Mouse (Mus musculus) embryonic facial prominence, embryonic 10.5 days (tissue): ENCODE data around the gene Usp32. TPM values are rescaled to one million over a fixed set of nuclear protein-coding genes. Genes with fewer than 3 reads are reported as not detected.
A peak's percentile ranks its signal among the peaks of the same experiment; 100 is the strongest.

Source experiments
- DNase-seq: peaks from one replicate; pipeline ENCODE4 v3.0.0-alpha.2; 2017; ENCODE audit warnings: low spot score
- H3K27ac ChIP-seq: fragments of 300-500 bp; sonication (generic); replicated peaks from 2 replicates; pipeline ENCODE4 v1.5.1; 2016; ENCODE audit warnings: mild to moderate bottlenecking
- H3K27me3 ChIP-seq: fragments of 300-500 bp; sonication (generic); replicated peaks from 2 replicates; pipeline ENCODE4 v1.6.1; 2016; ENCODE audit warnings: low read depth, mild to moderate bottlenecking; ENCODE audit not compliant: poor library complexity, severe bottlenecking
- H3K36me3 ChIP-seq: fragments of 300-500 bp; sonication (generic); replicated peaks from 2 replicates; pipeline ENCODE4 v1.6.1; 2016; ENCODE audit warnings: mild to moderate bottlenecking, moderate library complexity
- H3K4me1 ChIP-seq: fragments of 300-500 bp; sonication (generic); 2 replicates; pipeline ENCODE4 v1.6.1; 2016
- H3K4me3 ChIP-seq: fragments of 300-500 bp; sonication (generic); 2 replicates; pipeline ENCODE4 v1.5.1; 2016; ENCODE audit warnings: mild to moderate bottlenecking, moderate library complexity
- H3K9me3 ChIP-seq: fragments of 300-500 bp; sonication (generic); 2 replicates; pipeline ENCODE4 v1.6.1; 2016; ENCODE audit warnings: mild to moderate bottlenecking
- WGBS: fragments of 180-500 bp; shearing (Covaris S2); methylation state at CpG from one replicate; pipeline ENCODE4 v1.1.7; 2016; 5-methylcytosine and 5-hydroxymethylcytosine counted together
- polyA plus RNA-seq: library from polyadenylated mRNA; unstranded; fragments of >200 nt; fragmentation: Nextera tagmentation; extraction: Ambion mirVana; gene quantifications from 2 replicates; pipeline ENCODE4 v1.2.1, GENCODE M21; 2016

The Usp32 gene
- 3.7 and 4.0 TPM in 2 replicates for polyA plus RNA-seq

DNA sequence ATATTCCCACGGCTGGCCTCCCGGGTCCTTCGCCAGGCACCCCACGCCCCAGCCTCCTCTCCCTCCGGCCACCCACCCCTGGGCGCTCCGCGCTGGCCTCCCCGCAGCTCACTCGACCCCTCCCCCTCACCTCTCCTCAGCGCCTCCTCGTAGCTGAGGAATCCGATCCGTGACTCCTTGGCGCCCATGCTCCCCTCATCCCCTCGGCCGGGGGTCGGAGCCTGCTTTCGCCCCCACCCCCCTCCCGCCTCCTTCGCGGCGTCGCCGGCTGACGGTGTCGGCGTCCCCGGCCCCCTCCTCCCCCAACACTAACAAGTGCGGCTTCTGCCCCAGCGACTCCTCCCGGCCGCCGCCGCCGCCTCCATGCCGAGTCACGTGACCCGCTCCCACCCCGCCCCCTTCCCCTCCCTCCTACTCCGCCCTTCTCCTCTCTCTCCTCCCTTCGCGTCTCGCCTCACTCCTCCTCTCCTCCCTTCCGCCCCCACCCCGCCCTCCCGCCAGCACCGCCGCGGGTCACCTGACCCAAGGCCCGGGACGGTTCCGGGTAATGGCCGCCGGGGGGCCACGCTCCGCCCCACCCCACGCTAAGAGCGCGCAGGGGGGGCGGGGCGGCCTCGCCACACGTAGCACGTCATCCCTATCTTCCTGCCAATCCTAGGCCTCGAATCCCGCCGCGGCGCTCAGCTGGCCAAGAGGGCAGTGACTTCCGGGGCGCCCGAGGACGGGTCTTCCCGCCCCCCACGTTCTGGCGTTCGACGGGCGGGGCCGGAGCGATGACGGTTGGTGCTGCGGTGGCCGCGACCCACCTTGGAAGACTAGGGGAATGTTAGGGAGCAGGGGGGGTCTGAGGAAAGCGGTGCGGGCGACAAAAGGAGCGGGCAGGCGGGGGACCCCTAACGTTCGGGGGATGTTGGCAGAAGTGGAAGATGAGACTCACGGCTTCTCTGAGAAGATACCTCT, at the start of gene Usp32:
TSS of gene Usp32 (minus strand) at position 581 of the 960 bp plus-strand sequence.
- WGBS = under 1% methylated on average over 94 of the region's 94 CpGs
- peak within 1 kb of the TSS; percentile 92 for H3K27ac ChIP-seq
- H3K4me3 ChIP-seq = peak within 1 kb of the TSS; percentile 88

DNA sequence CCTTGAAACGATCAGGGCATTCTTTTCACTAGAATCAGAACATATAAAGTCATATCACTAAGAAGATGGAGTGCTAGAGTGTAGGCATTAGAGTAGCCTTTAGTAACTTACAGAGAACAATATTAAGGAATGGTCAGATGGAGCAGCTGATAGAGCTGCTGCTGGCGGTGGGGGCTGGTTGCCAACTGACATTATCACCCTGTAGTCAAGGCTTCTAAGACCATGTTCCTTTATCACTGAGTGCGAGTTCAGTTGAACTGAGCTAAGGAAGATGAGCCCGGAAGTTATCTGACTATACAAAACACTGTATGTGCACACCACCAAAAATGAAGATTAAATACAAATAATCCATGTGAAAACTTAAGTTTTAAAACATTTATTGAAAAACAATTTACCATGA, 49.1 kb upstream of the Usp32 start:
- H3K27me3 ChIP-seq = no peaks in the 10 kb centered on the region
- 94% methylated on average over 4 of the region's 4 CpGs for WGBS
- DNase-seq = no peak
- H3K27ac ChIP-seq = no peak overlapping the region
- no peak overlapping the region for H3K4me3 ChIP-seq
- H3K36me3 ChIP-seq = peaks cover 58% of the 10 kb centered on the region
- no peaks in the 10 kb centered on the region for H3K9me3 ChIP-seq
- H3K4me1 ChIP-seq = no peaks in the 10 kb centered on the region

More for the DNA sequence above, at the start of gene Usp32:
- H3K36me3 ChIP-seq = no peaks in the 10 kb centered on the region
- H3K27me3 ChIP-seq = no peaks in the 10 kb centered on the region
- H3K4me1 ChIP-seq = peaks cover 22% of the 10 kb centered on the region
- peak; percentile 99 for DNase-seq
- H3K9me3 ChIP-seq = no peaks in the 10 kb centered on the region

DNA sequence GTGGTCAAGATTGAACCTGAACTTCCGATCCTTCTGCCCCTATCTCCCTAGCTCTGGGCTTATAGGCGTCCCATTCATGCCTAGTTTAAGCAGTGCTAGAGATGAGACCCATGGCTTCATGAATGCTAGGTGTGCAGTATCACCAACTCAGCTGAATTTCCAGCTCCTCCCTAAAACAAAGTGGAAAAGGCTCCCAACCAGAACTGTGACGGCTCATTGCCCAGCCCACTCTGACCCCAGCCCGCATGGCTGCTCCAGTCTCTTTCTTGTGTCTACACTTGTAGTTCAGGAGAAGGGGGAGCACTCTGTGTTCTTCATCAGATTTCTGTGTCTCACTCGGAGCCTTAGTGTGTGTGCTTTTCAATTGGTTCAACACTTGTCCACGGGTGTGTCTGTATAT, 44.9 kb upstream of the Usp32 start:
- H3K36me3 ChIP-seq = peaks cover 17% of the 10 kb centered on the region
- no peak overlapping the region for H3K27ac ChIP-seq
- H3K4me3 ChIP-seq = no peak overlapping the region
- H3K27me3 ChIP-seq = no peaks in the 10 kb centered on the region
- H3K4me1 ChIP-seq = peaks cover 10% of the 10 kb centered on the region
- H3K9me3 ChIP-seq = no peaks in the 10 kb centered on the region
- 90% methylated on average over 6 of the region's 6 CpGs for WGBS
- no peak for DNase-seq

DNA sequence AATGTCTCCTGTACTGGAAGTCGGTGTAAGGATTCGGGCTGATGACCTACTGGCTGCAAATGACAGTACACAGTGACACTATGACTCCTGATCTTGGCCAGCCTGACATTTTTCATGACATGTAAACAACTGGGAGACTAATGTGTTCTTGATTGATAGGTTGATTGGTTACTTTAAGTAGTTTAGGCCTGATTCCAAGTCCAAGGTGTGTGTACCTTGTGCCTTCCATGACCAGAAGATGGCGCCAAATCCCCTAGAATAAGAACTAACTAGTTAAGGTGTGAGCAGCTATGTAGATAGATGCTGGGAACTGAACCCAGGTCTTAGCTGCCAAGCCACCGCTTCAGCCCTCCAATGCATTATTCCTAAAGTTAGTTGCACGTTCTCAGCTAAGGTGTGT, 44.1 kb upstream of the Usp32 start:
- H3K4me1 ChIP-seq = peaks cover 10% of the 10 kb centered on the region
- WGBS = 67% methylated on average over 5 of the region's 5 CpGs
- no peaks in the 10 kb centered on the region for H3K9me3 ChIP-seq
- H3K27me3 ChIP-seq = no peaks in the 10 kb centered on the region
- H3K36me3 ChIP-seq = peaks cover 10% of the 10 kb centered on the region
- H3K4me3 ChIP-seq = no peak overlapping the region
- DNase-seq = peak; percentile 32
- H3K27ac ChIP-seq = no peak overlapping the region

DNA sequence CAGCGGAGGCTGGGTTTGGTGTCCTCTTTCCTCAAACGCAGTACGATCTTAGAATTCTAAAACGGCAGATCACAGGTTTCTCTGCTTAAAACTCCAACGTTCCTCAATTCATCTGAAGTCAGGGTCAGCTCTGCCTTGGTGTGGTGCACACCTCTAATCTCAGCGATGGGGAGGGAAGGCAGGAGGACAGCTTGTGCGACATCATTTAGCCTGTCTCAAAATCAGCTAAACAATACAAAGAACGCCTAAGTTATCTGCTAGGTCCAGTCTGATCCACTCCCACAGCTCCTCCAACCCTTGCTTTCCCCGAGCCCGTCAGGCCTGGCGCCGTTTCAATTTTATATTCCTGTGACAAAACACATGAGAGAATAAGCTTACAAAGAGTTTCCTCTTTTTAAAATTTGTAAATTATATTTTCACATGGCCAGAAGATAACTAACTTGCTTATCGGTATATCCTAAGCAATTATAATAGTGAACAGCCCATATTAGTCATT, 43.4 kb upstream of the Usp32 start:
- 32% methylated on average over 13 of the region's 13 CpGs for WGBS

DNA sequence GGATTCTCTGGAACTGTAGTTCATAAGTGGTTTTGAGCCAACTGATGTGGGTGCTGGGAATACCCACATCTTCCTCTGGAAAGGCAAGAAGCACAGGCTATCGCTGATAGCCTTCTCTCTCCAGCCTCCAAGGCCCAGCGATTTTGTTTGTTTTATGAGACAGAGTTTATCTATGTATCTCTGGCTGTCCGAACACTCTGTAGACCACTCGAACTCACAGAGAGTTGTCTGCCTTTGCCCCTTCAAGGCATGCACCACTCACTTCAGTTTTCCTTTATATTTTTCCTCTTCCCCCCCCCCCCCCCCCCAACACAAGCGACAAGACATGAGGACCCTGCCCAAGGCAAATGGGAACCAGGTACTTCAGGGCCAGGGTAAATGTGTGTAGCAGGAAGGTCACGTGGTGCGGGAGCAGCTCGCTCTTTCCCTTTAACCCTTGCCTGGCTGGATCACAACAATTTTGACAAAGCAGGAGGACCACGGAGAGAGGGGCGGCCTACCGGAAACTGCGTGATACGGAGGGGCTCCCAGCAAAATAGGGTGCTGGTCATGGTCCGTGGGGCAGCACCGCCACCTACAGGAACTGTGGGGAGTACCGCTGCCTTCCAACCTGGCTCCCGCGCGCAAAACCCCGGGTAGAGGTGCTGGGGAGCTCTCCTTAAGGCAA, 42.8 kb upstream of the Usp32 start:
- Histone ChIP-seq H3K4me3 (peak overlapping the region; percentile 56), H3K9me3 (no peaks in the 10 kb centered on the region), H3K36me3 (no peaks in the 10 kb centered on the region; the same call in 1 of the 2 replicates), H3K27me3 (no peaks in the 10 kb centered on the region), H3K4me1 (peaks cover 10% of the 10 kb centered on the region), H3K27ac (peak overlapping the region; percentile 81)
- WGBS = 5% methylated on average over 20 of the region's 20 CpGs
- peak; percentile 91 for DNase-seq

More for the DNA sequence above, 43.4 kb upstream of the Usp32 start:
- H3K4me1 ChIP-seq = peaks cover 10% of the 10 kb centered on the region
- H3K36me3 ChIP-seq = peaks cover 2% of the 10 kb centered on the region
- no peaks in the 10 kb centered on the region for H3K9me3 ChIP-seq
- peak overlapping the region; percentile 56 for H3K4me3 ChIP-seq
- no peak for DNase-seq
- H3K27ac ChIP-seq = peak overlapping the region; percentile 81
- H3K27me3 ChIP-seq = no peaks in the 10 kb centered on the region

DNA sequence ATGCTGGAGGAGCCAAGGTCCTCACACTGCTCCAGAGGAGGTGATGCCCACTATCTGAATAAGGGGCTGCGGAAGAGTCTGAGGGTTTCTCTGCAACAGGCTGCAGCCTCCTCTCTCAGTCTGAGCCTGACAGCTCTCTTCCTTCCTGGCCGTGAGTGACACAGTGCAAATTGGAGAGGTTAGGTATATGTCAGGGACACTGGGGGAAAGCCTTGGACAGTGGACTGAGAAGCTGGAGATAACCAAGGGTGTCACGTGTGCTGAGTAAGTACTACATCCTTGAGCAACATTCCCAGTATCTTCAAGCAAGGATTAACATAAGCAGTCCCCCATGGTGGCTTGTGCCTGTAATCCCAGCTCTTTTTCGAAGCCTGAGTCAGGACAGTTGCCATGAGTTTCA, 38.5 kb upstream of the Usp32 start:
- WGBS = 84% methylated on average over 4 of the region's 4 CpGs

DNA sequence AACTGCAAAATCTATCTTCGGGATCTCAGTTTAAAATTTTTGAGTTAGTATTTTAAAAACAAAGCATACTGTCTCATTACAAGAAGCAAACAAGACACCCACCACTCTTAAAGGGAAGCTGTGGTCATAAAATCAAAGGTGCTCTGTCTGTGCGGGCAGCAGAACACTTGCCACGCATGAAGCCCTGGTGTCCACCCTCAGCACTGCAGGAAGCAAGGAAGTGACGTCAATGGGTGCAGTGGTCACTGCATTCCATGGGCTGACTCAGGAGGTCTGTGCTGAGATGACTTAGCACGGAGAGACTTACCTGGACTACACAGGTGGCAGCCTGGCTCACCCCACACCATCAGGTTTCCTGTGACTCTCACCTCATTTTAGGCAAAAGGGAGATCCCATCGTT, 37.8 kb upstream of the Usp32 start:
- WGBS = 84% methylated on average over 6 of the region's 6 CpGs
- H3K27ac ChIP-seq = no peak overlapping the region
- DNase-seq = no peak
- no peaks in the 10 kb centered on the region for H3K9me3 ChIP-seq
- H3K4me1 ChIP-seq = peaks cover 2% of the 10 kb centered on the region; the same call in 1 of the 2 replicates
- H3K27me3 ChIP-seq = 0 out of 2 replicates have a peak, but pooled peaks cover 3% of the 10 kb centered on the region
- H3K4me3 ChIP-seq = no peak overlapping the region
- no peaks in the 10 kb centered on the region for H3K36me3 ChIP-seq

More for the DNA sequence above, 38.5 kb upstream of the Usp32 start:
- no peak overlapping the region for H3K4me3 ChIP-seq
- peaks cover 9% of the 10 kb centered on the region for H3K4me1 ChIP-seq
- no peaks in the 10 kb centered on the region for H3K36me3 ChIP-seq
- H3K27ac ChIP-seq = no peak overlapping the region
- H3K27me3 ChIP-seq = no peaks in the 10 kb centered on the region
- no peaks in the 10 kb centered on the region for H3K9me3 ChIP-seq
- no peak for DNase-seq

DNA sequence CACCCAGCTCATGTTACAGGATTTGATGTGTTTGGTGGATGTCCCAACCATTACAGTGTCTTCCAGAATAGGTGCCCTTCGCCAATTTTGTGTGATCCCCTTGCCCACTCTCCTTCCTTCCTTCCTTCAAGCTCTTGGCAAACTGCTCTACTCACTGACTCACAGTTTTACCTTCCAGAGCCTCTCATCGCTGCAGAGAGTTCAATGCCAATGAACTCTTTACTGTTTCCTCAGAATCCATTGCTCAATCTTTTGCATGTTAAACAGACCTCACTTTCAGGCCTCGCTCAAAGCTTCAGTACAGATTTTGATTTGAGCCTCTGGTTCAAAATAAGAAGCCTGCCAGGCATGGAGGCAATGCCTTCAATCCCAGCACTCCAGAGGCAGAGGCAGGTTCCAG, 36.0 kb upstream of the Usp32 start:
- Histone ChIP-seq H3K4me1 (peaks cover under 1% of the 10 kb centered on the region; the same call in 1 of the 2 replicates), H3K27ac (no peak overlapping the region), H3K27me3 (0 out of 2 replicates have a peak, but pooled peaks cover 8% of the 10 kb centered on the region), H3K36me3 (no peaks in the 10 kb centered on the region), H3K9me3 (no peaks in the 10 kb centered on the region), H3K4me3 (no peak overlapping the region)
- no peak for DNase-seq
- WGBS = 86% methylated on average over 3 of the region's 3 CpGs

DNA sequence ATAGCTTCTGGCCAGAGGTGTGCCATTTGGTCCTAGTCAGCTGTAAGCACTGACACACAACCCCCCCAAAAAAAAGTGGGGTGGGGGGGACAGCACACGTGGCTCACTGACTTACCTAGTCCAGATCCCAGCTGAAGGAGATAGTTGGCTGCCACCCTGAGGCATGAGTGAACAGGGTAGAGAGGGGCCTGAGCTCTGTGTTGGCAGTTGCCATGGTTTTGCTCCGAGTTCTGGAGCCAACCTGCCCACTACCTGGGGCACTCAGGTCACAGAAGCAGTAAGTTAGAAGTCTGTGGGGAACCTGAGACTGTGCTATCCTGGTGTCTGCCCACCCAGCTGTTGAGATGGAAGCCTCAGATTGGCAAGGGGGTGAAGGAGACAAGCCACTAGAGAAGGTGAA, 30.9 kb upstream of the Usp32 start:
- Histone ChIP-seq H3K4me3 (no peak overlapping the region), H3K27me3 (0 out of 2 replicates have a peak, but pooled peaks cover 11% of the 10 kb centered on the region), H3K27ac (peak overlapping the region; percentile 77; the same call in 1 of the 2 replicates), H3K9me3 (no peaks in the 10 kb centered on the region), H3K36me3 (no peaks in the 10 kb centered on the region), H3K4me1 (peaks cover 13% of the 10 kb centered on the region)
- DNase-seq = no peak
- 50% methylated on average over 2 of the region's 2 CpGs for WGBS

DNA sequence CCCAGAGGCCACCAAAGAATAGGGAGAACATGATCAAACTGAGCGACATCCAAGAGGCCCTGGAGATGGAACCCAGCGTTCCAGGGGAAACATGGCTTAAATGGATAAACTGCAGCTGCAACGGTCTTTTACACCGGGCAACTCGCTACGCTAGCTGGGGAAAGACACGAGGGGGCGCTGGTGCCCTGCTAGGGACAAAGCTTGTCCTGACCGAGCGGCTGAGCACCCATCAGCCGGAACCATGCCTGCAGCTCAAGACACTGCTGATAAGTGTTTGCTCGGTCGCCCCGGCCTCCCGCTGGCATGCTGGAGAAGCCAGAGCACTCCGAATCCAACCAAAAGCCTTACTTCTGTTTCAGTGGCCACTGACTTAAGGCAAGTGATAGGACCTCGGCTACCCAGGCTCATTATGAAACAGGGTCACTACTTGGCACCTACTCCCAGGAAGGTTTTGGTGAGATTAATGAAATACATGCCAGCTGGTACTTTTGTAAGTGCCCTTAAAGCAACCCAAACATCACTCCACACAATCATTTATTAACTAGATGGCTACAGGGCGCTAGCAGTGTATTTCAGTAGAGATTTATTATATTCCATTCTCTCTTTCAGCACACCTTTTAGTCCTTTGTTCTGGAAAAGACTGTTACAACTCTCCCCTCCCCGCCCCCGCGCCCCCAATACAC, 30.2 kb upstream of the Usp32 start, which contains the start of gene 1700125H20Rik:
TSS of gene 1700125H20Rik (plus strand) at position 347 of the 683 bp plus-strand sequence.
- WGBS = 15% methylated on average over 21 of the region's 21 CpGs
- Histone ChIP-seq H3K27ac (peak within 1 kb of the TSS; percentile 77), H3K27me3 (0 out of 2 replicates have a peak, but pooled peaks cover 11% of the 10 kb centered on the region), H3K4me1 (peaks cover 13% of the 10 kb centered on the region), H3K4me3 (peak within 1 kb of the TSS; percentile 51), H3K9me3 (no peaks in the 10 kb centered on the region), H3K36me3 (no peaks in the 10 kb centered on the region)
- peak; percentile 92 for DNase-seq

DNA sequence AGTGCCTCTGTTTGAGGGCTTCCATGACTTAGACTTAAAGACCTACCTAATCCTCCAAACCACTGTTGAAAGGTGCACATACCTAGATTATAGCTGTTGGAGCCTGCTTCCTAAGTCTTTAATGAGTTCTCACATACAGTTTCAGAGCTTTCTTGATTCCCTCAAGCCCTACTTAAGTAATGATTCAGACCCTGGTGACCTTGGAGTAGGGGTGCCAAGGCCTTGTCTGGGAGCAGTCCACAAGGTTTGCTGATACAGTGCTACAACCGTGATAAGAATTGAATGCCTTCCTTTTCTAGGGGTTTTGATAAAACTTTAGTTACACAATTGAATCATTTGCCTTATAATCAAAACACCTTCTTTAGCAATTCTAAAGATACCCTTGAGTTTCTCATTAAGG, 27.5 kb upstream of the Usp32 start:
- no peak for DNase-seq

More for the DNA sequence above, 27.5 kb upstream of the Usp32 start:
- Histone ChIP-seq H3K27me3 (0 out of 2 replicates have a peak, but pooled peaks cover 6% of the 10 kb centered on the region), H3K4me3 (no peak overlapping the region), H3K27ac (no peak overlapping the region), H3K9me3 (no peaks in the 10 kb centered on the region), H3K36me3 (no peaks in the 10 kb centered on the region), H3K4me1 (peaks cover 13% of the 10 kb centered on the region)
- WGBS = 77% methylated on average over 1 of the region's 1 CpGs
